Mouse (Mus musculus) frontal cortex, postnatal 36 days (tissue): Measurements from ENCODE around the gene Cd207.

Experiments
- DNase-seq, 2 experiments: peaks; one replicate each; pipeline ENCODE4 v3.0.0; 2022; ENCODE audit warnings: low spot score in 2 of 2

Gene Cd207

GRCm38 (mm10) chr6:83677757-83678156 lies at the start of gene Cd207:
Gene Cd207 (minus strand): TSS chr6:83677857.
- no peak for DNase-seq

- no peak for DNase-seq
Observed at GRCm38 (mm10) chr6:83727178-83727577, 49.5 kb upstream of the Cd207 start.

- DNase-seq = no peak
Observed at GRCm38 (mm10) chr6:83722526-83722925, 44.9 kb upstream of the Cd207 start.

GRCm38 (mm10) chr6:83717026-83717425 lies 39.4 kb upstream of the Cd207 start:
- no peak for DNase-seq

DNA sequence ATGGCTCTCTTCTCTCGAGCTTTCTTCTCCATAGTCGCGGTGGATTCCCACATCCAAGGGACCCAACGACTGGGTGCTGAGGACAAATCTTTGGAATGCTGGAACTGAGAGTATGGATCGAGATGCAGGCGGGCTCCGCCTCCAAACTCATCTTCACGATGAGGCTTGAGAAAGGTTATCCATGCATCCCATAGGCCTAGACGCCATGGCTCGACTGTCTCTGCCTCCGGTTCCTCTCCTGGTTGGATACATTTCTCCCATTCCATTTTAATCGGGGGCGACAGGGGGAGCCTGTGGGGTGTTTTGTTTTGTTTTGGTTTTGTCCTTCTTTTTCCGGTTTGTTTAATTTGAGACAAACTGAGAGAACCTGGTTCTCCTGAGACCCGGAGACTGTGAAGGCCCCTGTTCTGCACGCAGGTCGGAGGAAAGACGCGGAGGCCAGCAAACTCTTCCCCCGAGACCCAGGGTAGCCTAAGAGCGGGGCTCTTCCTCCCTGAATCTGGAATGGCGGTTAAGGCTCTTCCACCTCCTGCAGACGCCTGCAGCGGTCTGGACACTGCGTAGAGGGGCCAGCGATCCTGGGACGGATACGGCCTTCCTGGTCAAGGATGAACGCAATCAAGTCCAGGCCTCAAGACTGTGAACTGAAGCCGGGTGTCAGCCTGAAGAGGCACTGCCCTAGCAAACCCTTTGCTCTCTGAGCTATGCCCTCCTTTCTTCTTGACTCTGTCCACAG lies 38.0 kb upstream of the Cd207 start:
- no peak for DNase-seq

GRCm38 (mm10) chr6:83714221-83715123 lies 36.8 kb upstream of the Cd207 start:
- DNase-seq = no peak

GRCm38 (mm10) chr6:83713271-83714136 lies 35.8 kb upstream of the Cd207 start:
- DNase-seq = no peak

- DNase-seq = no peak
Observed at GRCm38 (mm10) chr6:83711725-83712475, 34.2 kb upstream of the Cd207 start.

DNA sequence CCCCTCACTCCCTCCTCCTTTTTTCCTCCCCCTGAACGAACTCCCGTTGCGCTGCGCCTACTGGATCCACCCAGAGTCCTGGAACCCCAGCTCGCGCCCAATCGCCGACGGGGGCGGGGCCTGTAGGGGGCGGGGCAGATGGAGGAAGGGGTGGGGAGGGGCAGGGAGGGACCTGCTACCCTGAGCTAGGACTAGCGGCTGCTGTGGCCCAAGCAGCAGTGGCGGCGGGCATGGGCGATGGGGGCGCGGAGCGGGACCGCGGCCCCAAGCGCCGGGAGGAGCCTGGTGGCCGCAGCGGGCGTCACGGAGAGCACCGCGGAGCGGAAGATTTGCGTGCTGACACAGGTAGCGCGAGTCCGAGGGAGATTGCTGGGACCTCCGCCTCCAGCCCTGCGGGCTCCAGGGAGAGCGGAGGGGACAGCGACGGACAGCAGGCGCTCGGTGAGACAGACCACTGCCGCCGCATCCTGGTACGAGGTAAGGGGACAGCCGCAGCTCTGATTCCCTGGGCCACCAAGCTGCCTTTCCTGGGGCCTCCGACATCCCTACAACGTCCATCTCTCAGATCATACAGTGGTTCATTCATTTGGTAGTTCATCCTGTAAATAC lies 33.5 kb upstream of the Cd207 start, which contains the start of gene Vax2:
Vax2 (plus strand) TSS at position 198 of the 609 bp plus-strand sequence.
- no peak for DNase-seq

- no peak for DNase-seq
Observed at GRCm38 (mm10) chr6:83710361-83711066, 32.9 kb upstream of the Cd207 start.

DNA sequence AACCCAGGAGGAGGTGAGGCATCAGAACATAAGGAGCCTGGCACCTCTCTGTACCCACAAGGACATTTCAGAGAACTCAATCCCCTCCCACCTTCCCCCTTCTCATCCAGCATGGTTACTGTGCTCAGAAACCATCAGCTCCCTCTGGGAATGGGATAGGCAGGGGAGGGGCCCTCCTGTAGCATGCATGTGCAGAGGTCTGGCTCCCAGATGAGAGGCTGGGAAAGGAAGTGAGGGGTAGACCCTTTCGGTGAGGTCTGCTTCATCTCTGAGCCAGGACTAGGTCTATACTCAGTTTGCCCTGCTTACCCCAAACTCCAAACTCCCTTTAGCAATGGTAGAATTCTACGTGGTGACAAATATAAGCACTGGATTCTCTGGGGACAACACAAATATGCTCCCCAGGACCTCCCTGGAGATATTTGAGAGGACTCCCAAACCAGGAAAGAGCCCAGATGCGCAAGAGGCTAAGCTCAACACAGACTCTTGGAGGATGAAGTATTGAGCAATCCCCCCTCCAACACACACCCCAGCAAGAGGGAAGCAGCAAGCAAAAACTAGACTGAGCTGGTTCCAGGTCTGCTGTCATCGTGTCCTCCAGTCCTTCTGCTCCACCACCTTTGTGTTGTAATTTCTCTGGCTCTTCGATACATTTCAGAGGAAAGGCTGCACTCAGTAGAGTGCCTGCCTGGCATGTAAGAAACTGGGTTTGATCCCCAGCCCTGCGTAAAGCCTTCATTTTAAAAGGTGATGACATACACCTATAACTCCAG lies 30.3 kb upstream of the Cd207 start:
- DNase-seq = no peak

DNA sequence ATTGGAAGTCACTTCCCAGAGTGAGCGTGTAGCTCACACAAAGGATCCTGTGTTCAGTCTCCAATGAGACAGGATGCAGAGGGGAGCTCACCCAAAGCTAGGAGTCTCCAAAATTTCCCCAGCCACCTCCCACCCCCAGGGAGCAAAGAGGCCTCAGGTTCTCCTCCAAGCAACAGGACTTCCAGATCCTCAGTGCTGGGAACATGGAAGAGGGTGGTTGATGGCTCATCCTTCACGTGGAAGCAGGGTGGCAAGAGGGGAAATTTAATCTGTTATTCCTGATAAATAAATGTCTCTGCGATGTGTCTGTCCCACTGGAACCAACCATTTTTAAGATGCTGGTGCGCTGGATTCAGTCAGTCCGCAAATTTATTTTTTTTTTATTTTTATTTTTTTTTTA lies 27.0 kb upstream of the Cd207 start:
- DNase-seq = no peak

GRCm38 (mm10) chr6:83704294-83704693 lies 26.6 kb upstream of the Cd207 start:
- no peak for DNase-seq

GRCm38 (mm10) chr6:83703722-83704078 lies 26.0 kb upstream of the Cd207 start:
- DNase-seq = no peak

GRCm38 (mm10) chr6:83703000-83703721 lies 25.5 kb upstream of the Cd207 start:
- DNase-seq = no peak

- DNase-seq = no peak
Observed at GRCm38 (mm10) chr6:83702146-83702999, 24.7 kb upstream of the Cd207 start.

- no peak for DNase-seq
Observed at GRCm38 (mm10) chr6:83701001-83701400, 23.3 kb upstream of the Cd207 start.

- DNase-seq = no peak
Observed at GRCm38 (mm10) chr6:83699971-83700370, 22.3 kb upstream of the Cd207 start.
